Mouse (Mus musculus) hindbrain, embryonic 11.5 days (tissue): Measurements from ENCODE around the gene Hes6. TPM values are rescaled to one million over a fixed set of nuclear protein-coding genes. Genes with fewer than 3 reads are reported as not detected.

Source experiments
- ATAC-seq: fragments of 200-750 bp; cut with Nextera tagmentation; 2 replicates; pipeline ENCODE4 v1.8.0; 2017; ENCODE audit warnings: mild to moderate bottlenecking, moderate TSS enrichment, moderate library complexity; ENCODE audit not compliant: low FRiP score
- DNase-seq: peaks from one replicate; pipeline ENCODE4 v3.0.0-alpha.2; 2015; ENCODE audit warnings: low spot score
- H3K27ac ChIP-seq: fragments of 300-500 bp; sonication (generic); 2 replicates; pipeline ENCODE4 v1.5.1; 2014; ENCODE audit warnings: mild to moderate bottlenecking, low read depth, low read length
- H3K27me3 ChIP-seq: fragments of 300-500 bp; sonication (generic); 2 replicates; pipeline ENCODE4 v1.6.1; 2014; ENCODE audit warnings: mild to moderate bottlenecking, low read length, moderate library complexity, mixed read lengths; ENCODE audit not compliant: control insufficient read depth, insufficient read depth
- H3K36me3 ChIP-seq: fragments of 300-500 bp; sonication (generic); 2 replicates; pipeline ENCODE4 v1.6.1; 2014; ENCODE audit warnings: mild to moderate bottlenecking, low read length, moderate library complexity, mixed read lengths; ENCODE audit not compliant: control insufficient read depth, insufficient read depth
- H3K4me1 ChIP-seq: fragments of 300-500 bp; sonication (generic); replicated peaks from 2 replicates; pipeline ENCODE4 v1.6.1; 2014; ENCODE audit warnings: low read length, mixed read lengths; ENCODE audit not compliant: control insufficient read depth, insufficient read depth
- H3K4me2 ChIP-seq: fragments of 300-500 bp; sonication (generic); replicated peaks from 2 replicates; pipeline ENCODE4 v1.6.1; 2014; ENCODE audit warnings: mild to moderate bottlenecking, low read depth, low read length
- H3K4me3 ChIP-seq: fragments of 300-500 bp; sonication (generic); 2 replicates; pipeline ENCODE4 v1.5.1; 2014; ENCODE audit warnings: low read depth, low read length
- H3K9ac ChIP-seq: fragments of 300-500 bp; sonication (generic); 2 replicates; pipeline ENCODE4 v1.6.1; 2014; ENCODE audit warnings: low read depth, low read length
- H3K9me3 ChIP-seq: fragments of 300-500 bp; sonication (generic); 2 replicates; pipeline ENCODE4 v1.6.1; 2016; ENCODE audit warnings: low read length; ENCODE audit not compliant: control insufficient read depth
- WGBS: fragments of 180-500 bp; shearing (Covaris S2); extraction: QIAGEN DNeasy Blood & Tissue Kit; methylation state at CpG from one replicate; pipeline ENCODE4 v1.1.7; 2014; 5-methylcytosine and 5-hydroxymethylcytosine counted together
- polyA plus RNA-seq: library from polyadenylated mRNA; unstranded; fragments of >200 nt; fragmentation: Nextera tagmentation; extraction: Ambion mirVana; gene quantifications from 2 replicates; pipeline ENCODE4 v1.2.1, GENCODE M21; 2014

Hes6 gene
- polyA plus RNA-seq, 1 experiment from 2014 or later: 288 TPM

GRCm38 (mm10) chr1:91415311-91415710 lies 1.5 kb upstream of the Hes6 start:
- WGBS: 70% methylated on average over 5 of the region's 5 CpGs
- H3K27ac ChIP-seq: peak overlapping the region; percentile 97
- H3K9ac ChIP-seq: peak overlapping the region; percentile 61
- H3K4me1 ChIP-seq: peaks cover 13% of the 10 kb centered on the region
- DNase-seq: peak; percentile 23
- H3K4me3 ChIP-seq: no peak overlapping the region
- H3K4me2 ChIP-seq: no peak overlapping the region
- H3K9me3 ChIP-seq: no peaks in the 10 kb centered on the region
- no peak for ATAC-seq
- no peaks in the 10 kb centered on the region for H3K36me3 ChIP-seq
- no peaks in the 10 kb centered on the region for H3K27me3 ChIP-seq

GRCm38 (mm10) chr1:91414903-91415302 lies 1.1 kb upstream of the Hes6 start:
- Histone ChIP-seq H3K27ac (peak overlapping the region; percentile 97), H3K4me3 (no peak overlapping the region), H3K27me3 (no peaks in the 10 kb centered on the region), H3K9me3 (no peaks in the 10 kb centered on the region), H3K9ac (peak overlapping the region; percentile 61), H3K36me3 (no peaks in the 10 kb centered on the region), H3K4me2 (0 out of 2 replicates have a peak overlapping the region, but pooled peaks have one; percentile 96), H3K4me1 (peaks cover 13% of the 10 kb centered on the region)
- WGBS: 55% methylated on average over 4 of the region's 4 CpGs
- ATAC-seq (no peak), DNase-seq (peak; percentile 35)

- H3K4me3 ChIP-seq: peak overlapping the region; percentile 75
- ATAC-seq: no peak
- no peaks in the 10 kb centered on the region for H3K36me3 ChIP-seq
- peak overlapping the region; percentile 97 for H3K27ac ChIP-seq
- H3K4me1 ChIP-seq: peaks cover 13% of the 10 kb centered on the region
- DNase-seq: no peak
- no peaks in the 10 kb centered on the region for H3K27me3 ChIP-seq
- peak overlapping the region; percentile 96 for H3K4me2 ChIP-seq
- H3K9ac ChIP-seq: peak overlapping the region; percentile 61
- WGBS: 1% methylated on average over 14 of the region's 14 CpGs
- H3K9me3 ChIP-seq: no peaks in the 10 kb centered on the region
Observed at GRCm38 (mm10) chr1:91413536-91413897, 321 bp downstream of the Hes6 start.

GRCm38 (mm10) chr1:91413030-91413506 lies 770 bp downstream of the Hes6 start:
- WGBS: 0% methylated on average over 34 of the region's 34 CpGs
- H3K9me3 ChIP-seq: no peaks in the 10 kb centered on the region
- peak overlapping the region; percentile 75 for H3K4me3 ChIP-seq
- DNase-seq: peak; percentile 94
- H3K9ac ChIP-seq: peak overlapping the region; percentile 88
- H3K36me3 ChIP-seq: no peaks in the 10 kb centered on the region
- peak overlapping the region; percentile 97 for H3K27ac ChIP-seq
- peak; percentile 91 for ATAC-seq
- no peaks in the 10 kb centered on the region for H3K27me3 ChIP-seq
- peaks cover 13% of the 10 kb centered on the region for H3K4me1 ChIP-seq
- H3K4me2 ChIP-seq: peak overlapping the region; percentile 96

- H3K4me3 ChIP-seq: peak overlapping the region; percentile 75
- ATAC-seq (peak; percentile 1), DNase-seq (peak; percentile 46)
- WGBS: 4% methylated on average over 57 of the region's 65 CpGs
- H3K36me3 ChIP-seq: no peaks in the 10 kb centered on the region
- no peaks in the 10 kb centered on the region for H3K9me3 ChIP-seq
- H3K9ac ChIP-seq: peak overlapping the region; percentile 88
- H3K27me3 ChIP-seq: no peaks in the 10 kb centered on the region
- H3K27ac ChIP-seq: peak overlapping the region; percentile 97
- H3K4me2 ChIP-seq: peak overlapping the region; percentile 96
- peaks cover 13% of the 10 kb centered on the region for H3K4me1 ChIP-seq
Observed at GRCm38 (mm10) chr1:91412286-91413029, 1.4 kb downstream of the Hes6 start.

GRCm38 (mm10) chr1:91411631-91412285 lies 2.1 kb downstream of the Hes6 start:
- no peak for DNase-seq
- H3K4me1 ChIP-seq: peaks cover 13% of the 10 kb centered on the region
- no peaks in the 10 kb centered on the region for H3K27me3 ChIP-seq
- H3K27ac ChIP-seq: peak overlapping the region; percentile 97
- H3K4me3 ChIP-seq: peak overlapping the region; percentile 75
- 56% methylated on average over 8 of the region's 8 CpGs for WGBS
- ATAC-seq: no peak
- H3K9me3 ChIP-seq: no peaks in the 10 kb centered on the region
- peak overlapping the region; percentile 88 for H3K9ac ChIP-seq
- peak overlapping the region; percentile 96 for H3K4me2 ChIP-seq
- H3K36me3 ChIP-seq: no peaks in the 10 kb centered on the region

GRCm38 (mm10) chr1:91407819-91408218 lies 6.0 kb downstream of the Hes6 start:
- DNase-seq (no peak), ATAC-seq (no peak)
- Histone ChIP-seq H3K4me2 (no peak overlapping the region), H3K27me3 (peaks cover 3% of the 10 kb centered on the region; the same call in 1 of the 2 replicates), H3K36me3 (no peaks in the 10 kb centered on the region), H3K4me3 (no peak overlapping the region), H3K9me3 (no peaks in the 10 kb centered on the region), H3K4me1 (peaks cover 8% of the 10 kb centered on the region), H3K27ac (no peak overlapping the region), H3K9ac (no peak overlapping the region)
- 73% methylated on average over 4 of the region's 4 CpGs for WGBS

- ATAC-seq (no peak), DNase-seq (no peak)
- Histone ChIP-seq H3K27ac (no peak overlapping the region), H3K4me2 (no peak overlapping the region), H3K9me3 (no peaks in the 10 kb centered on the region), H3K4me3 (no peak overlapping the region), H3K36me3 (no peaks in the 10 kb centered on the region), H3K27me3 (peaks cover 3% of the 10 kb centered on the region; the same call in 1 of the 2 replicates), H3K4me1 (no peaks in the 10 kb centered on the region), H3K9ac (no peak overlapping the region)
- WGBS: 60% methylated on average over 23 of the region's 23 CpGs
Observed at GRCm38 (mm10) chr1:91405406-91406169, 8.2 kb downstream of the Hes6 start.
